Mouse (Mus musculus): ENCODE measurements around the gene Hrasls5. TPM values are rescaled to one million over a fixed set of nuclear protein-coding genes. Genes with fewer than 3 reads are reported as not detected.

Gene Hrasls5
- polyA plus RNA-seq, 1 experiment = not detected

DNA sequence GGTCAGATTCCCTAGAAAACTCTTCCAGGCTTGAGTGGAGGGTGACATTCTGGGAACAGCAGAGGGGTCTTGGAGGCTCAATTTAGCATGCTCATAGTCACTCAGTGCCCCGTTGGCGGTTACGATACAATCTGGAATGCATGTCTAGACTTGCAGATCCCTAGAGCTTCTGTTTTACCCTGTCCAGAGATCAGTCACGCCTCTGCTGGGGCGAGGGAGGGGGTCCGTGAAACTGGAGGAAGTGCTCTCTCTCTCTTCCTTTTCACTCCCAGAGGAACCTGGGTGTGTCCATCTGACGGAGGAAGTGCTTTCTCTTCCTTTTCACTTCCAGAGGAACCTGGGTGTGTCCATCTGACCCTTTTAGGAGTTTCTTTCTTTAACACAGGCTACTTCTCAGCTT lies 29.2 kb upstream of the Hrasls5 start:
- H3K27ac ChIP-seq (ENCODE audit: insufficient read depth, low read depth, low read length) = no peak overlapping the region
- H3K4me3 ChIP-seq (ENCODE audit: insufficient read depth, low read length) = no peak overlapping the region
- TF ChIP-seq POLR2A (IDR thresholded peaks at IDR 0.05; ENCODE audit: borderline replicate concordance, low read depth, low read length) = no peak
- TF ChIP-seq CTCF (IDR thresholded peaks at IDR 0.05; ENCODE audit: low read depth, low read length) = no peak
- H3K4me1 ChIP-seq (ENCODE audit: control insufficient read depth, insufficient read depth, low read length) = peaks cover 15% of the 10 kb centered on the region

DNA sequence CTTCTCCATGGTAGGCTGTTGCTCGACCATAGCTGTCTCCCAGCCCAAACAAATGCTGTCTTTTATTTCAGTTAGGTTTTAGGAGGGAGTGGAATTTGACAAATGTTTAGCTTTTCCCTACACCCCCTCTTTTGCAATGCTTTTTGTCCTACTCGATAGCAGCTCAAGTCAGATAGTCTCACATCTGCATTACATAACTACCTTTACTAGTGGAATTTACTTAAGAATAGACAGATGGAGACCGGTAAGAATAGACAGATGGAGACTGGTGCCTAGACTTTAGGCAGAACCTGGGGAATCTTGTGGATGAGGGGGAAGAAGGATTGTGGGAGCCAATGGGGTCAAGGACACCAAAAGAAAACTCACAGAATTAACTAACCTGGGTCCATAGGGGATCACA lies 28.7 kb upstream of the Hrasls5 start:
- Histone ChIP-seq H3K4me1 (ENCODE audit: control insufficient read depth, insufficient read depth, low read length) (peaks cover 15% of the 10 kb centered on the region), H3K4me3 (ENCODE audit: insufficient read depth, low read length) (no peak overlapping the region), H3K27ac (ENCODE audit: insufficient read depth, low read depth, low read length) (no peak overlapping the region)
- no peak for TF ChIP-seq POLR2A (IDR thresholded peaks at IDR 0.05; ENCODE audit: borderline replicate concordance, low read depth, low read length)
- TF ChIP-seq CTCF (IDR thresholded peaks at IDR 0.05; ENCODE audit: low read depth, low read length) = no peak

DNA sequence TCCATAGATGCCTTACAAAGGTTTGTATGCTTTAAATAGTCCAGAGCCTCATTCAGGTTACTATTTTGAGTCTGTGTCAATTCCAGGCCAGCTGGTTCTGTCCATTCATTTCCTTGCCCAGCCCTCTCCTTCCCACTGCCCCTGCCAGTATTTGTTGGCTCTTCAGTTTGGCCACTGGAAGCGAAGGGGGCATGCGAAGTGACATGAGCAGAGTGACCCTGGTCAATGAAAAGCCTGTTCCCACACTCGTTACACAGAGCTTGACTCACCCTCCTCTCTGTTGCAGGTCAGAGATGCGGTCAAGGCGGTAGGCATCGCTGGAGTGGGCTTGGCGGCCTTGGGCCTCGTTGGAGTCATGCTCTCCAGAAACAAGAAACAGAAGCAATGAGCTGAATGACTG lies 27.1 kb upstream of the Hrasls5 start:
- H3K4me3 ChIP-seq (ENCODE audit: insufficient read depth, low read length) = no peak overlapping the region
- H3K27ac ChIP-seq (ENCODE audit: insufficient read depth, low read depth, low read length) = no peak overlapping the region
- TF ChIP-seq CTCF (IDR thresholded peaks at IDR 0.05; ENCODE audit: low read depth, low read length) (no peak), POLR2A (IDR thresholded peaks at IDR 0.05; ENCODE audit: borderline replicate concordance, low read depth, low read length) (no peak)
- H3K4me1 ChIP-seq (ENCODE audit: control insufficient read depth, insufficient read depth, low read length) = peaks cover 15% of the 10 kb centered on the region

DNA sequence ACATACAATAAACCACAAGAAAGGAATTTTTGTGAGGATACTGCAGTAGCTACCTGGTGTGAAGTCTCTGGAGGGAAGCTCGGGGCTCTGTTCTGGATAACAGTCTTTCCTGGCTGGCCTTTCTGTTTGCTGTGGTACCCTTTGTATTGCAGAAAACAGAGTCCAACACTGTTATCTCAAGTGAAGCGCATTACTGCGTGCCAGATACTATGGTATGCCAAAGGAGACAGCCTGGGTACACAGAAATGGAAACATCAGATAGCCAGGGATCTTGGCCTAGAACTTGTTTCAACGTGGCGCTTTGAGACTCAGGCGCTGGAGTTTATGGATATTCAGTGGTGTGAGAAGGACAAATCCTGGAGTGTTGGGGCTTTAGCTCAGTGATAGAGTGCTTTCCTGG lies 26.6 kb upstream of the Hrasls5 start:
- TF ChIP-seq POLR2A (IDR thresholded peaks at IDR 0.05; ENCODE audit: borderline replicate concordance, low read depth, low read length) (no peak), CTCF (IDR thresholded peaks at IDR 0.05; ENCODE audit: low read depth, low read length) (no peak)
- Histone ChIP-seq H3K4me1 (ENCODE audit: control insufficient read depth, insufficient read depth, low read length) (peaks cover 10% of the 10 kb centered on the region), H3K4me3 (ENCODE audit: insufficient read depth, low read length) (no peak overlapping the region), H3K27ac (ENCODE audit: insufficient read depth, low read depth, low read length) (no peak overlapping the region)

DNA sequence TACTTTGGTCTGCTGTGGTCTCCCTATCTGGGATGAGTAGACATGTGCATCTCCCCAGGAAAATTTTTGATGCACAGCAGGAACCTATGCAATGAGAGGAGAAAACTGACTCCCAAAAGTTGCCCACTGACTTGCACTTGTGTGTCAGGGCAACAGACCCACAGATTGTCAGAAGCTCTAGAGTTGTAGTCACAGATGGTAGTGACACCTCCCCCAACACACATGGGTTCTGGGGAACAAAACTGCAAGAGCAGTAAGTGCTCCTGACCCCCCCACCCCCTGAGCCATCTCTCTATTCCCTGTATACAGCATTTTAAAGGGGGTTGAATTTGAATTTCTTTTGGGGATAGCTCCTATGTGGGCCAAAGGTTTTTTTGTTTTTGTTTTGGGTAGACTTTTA lies 21.5 kb upstream of the Hrasls5 start:
- no peak overlapping the region for H3K4me3 ChIP-seq (ENCODE audit: insufficient read depth, low read length)
- H3K4me1 ChIP-seq (ENCODE audit: control insufficient read depth, insufficient read depth, low read length) = no peaks in the 10 kb centered on the region
- TF ChIP-seq POLR2A (IDR thresholded peaks at IDR 0.05; ENCODE audit: borderline replicate concordance, low read depth, low read length) = no peak
- TF ChIP-seq CTCF (IDR thresholded peaks at IDR 0.05; ENCODE audit: low read depth, low read length) = no peak
- H3K27ac ChIP-seq (ENCODE audit: insufficient read depth, low read depth, low read length) = no peak overlapping the region

DNA sequence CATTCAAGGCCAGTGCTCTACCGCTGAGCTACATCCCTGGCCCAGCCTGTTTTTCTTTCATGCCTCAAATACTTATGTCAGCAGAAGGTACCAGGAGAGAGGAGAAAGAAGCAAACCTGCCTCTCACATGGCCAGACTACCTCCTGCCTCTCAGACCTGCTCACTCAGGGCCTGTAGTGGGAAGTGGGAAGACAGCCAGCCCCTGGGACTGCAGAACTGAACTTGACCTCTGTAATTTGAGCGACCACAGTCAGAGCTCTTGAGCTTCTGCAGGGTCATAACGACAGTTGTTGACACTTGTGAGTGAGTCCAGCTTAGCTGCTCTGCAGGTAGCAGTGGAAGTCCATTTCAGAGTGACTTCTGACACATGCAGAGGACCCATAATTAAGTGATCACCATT lies 20.3 kb upstream of the Hrasls5 start:
- TF ChIP-seq POLR2A (IDR thresholded peaks at IDR 0.05; ENCODE audit: borderline replicate concordance, low read depth, low read length) (no peak), CTCF (IDR thresholded peaks at IDR 0.05; ENCODE audit: low read depth, low read length) (no peak)
- no peaks in the 10 kb centered on the region for H3K4me1 ChIP-seq (ENCODE audit: control insufficient read depth, insufficient read depth, low read length)
- H3K27ac ChIP-seq (ENCODE audit: insufficient read depth, low read depth, low read length) = no peak overlapping the region
- H3K4me3 ChIP-seq (ENCODE audit: insufficient read depth, low read length) = no peak overlapping the region

DNA sequence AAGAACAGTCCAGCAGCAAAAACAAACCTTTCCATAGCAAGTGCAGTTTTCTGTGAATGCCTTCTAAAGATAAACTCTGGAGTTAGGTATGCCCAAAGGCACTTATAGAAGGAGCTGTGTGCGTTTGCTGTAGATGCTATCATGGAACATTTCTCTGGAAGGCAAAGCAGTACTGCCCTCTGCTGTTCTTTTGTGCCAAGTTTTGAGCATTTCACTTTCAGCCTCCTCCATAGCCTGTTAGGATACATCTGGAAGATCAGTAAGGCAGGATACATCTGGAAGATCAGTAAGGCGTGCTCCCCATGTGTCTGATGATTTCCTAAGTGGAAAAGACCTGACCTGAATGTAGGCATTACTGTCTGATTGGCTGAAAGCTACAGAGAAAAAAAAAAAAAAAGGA lies 16.8 kb upstream of the Hrasls5 start:
- Histone ChIP-seq H3K4me1 (ENCODE audit: control insufficient read depth, insufficient read depth, low read length) (no peaks in the 10 kb centered on the region), H3K4me3 (ENCODE audit: insufficient read depth, low read length) (no peak overlapping the region), H3K27ac (ENCODE audit: insufficient read depth, low read depth, low read length) (no peak overlapping the region)
- no peak for TF ChIP-seq POLR2A (IDR thresholded peaks at IDR 0.05; ENCODE audit: borderline replicate concordance, low read depth, low read length)
- TF ChIP-seq CTCF (IDR thresholded peaks at IDR 0.05; ENCODE audit: low read depth, low read length) = no peak

DNA sequence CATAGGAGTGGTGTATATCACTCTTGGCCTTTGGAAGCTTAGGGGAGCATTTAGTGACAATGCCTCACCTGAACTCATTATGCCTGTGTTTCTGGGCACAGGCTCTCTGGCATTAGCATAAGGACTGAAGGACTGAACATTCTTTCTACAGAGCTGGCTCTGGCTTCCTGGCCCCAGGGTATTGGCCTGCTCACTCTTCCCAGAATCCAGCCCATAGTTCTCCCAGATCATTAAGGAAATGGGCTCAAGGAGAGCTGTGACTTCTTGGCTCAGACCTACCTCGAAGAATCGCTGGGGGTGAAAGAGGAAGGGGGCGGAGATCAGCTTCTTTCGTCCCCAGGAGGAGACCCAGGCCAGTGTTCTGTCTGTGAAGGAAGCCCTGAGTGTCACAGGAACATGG lies 13.9 kb upstream of the Hrasls5 start:
- Histone ChIP-seq H3K4me3 (ENCODE audit: insufficient read depth, low read length) (no peak overlapping the region), H3K27ac (ENCODE audit: insufficient read depth, low read depth, low read length) (no peak overlapping the region), H3K4me1 (ENCODE audit: control insufficient read depth, insufficient read depth, low read length) (no peaks in the 10 kb centered on the region)
- TF ChIP-seq POLR2A (IDR thresholded peaks at IDR 0.05; ENCODE audit: borderline replicate concordance, low read depth, low read length) (no peak), CTCF (IDR thresholded peaks at IDR 0.05; ENCODE audit: low read depth, low read length) (no peak)

DNA sequence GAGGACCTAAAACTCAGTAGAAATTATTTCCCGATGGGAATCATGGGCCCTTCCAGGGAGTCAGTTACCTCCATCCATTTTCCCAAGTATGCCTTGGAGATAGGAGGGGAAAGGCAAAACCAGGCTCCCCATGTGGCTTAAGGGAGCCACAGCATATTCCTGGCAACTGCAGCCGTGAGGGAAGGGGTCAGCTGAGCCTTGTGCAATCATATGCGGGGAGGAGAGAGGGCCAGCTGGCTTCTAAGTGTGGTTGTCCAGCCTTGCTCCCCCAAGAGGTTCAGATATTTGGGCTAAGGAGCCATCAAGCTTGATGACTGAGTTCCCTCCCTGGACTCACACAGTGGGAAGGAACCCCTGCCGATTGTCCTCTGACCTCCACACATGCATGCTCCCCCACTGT lies 10.8 kb upstream of the Hrasls5 start:
- TF ChIP-seq POLR2A (IDR thresholded peaks at IDR 0.05; ENCODE audit: borderline replicate concordance, low read depth, low read length) = no peak
- TF ChIP-seq CTCF (IDR thresholded peaks at IDR 0.05; ENCODE audit: low read depth, low read length) = no peak
- no peak overlapping the region for H3K4me3 ChIP-seq (ENCODE audit: insufficient read depth, low read length)
- H3K4me1 ChIP-seq (ENCODE audit: control insufficient read depth, insufficient read depth, low read length) = no peaks in the 10 kb centered on the region
- H3K27ac ChIP-seq (ENCODE audit: insufficient read depth, low read depth, low read length) = no peak overlapping the region

DNA sequence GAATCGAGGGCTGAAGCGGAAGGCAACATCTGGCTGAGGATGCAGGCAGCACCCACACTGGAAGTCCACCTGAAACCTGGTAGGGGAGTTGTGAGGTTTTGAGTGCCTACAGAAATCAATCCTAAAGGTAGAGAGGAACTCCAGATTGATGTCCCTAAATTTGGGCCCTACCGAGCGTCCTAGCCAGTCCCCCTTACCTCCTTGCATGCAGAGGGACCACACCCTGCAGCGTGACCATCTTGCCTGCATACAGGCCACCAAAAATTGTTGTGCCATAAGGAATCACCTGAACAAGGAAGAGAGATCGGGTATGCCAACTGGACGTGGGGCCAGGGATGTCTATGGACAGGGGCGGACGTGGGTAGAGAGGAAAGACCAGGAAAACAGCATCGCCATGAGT lies 8.2 kb upstream of the Hrasls5 start:
- 0 out of 2 replicates have a peak, but pooled peaks cover 2% of the 10 kb centered on the region for H3K4me1 ChIP-seq (ENCODE audit: control insufficient read depth, insufficient read depth, low read length)
- no peak overlapping the region for H3K4me3 ChIP-seq (ENCODE audit: insufficient read depth, low read length)
- H3K27ac ChIP-seq (ENCODE audit: insufficient read depth, low read depth, low read length) = no peak overlapping the region
- TF ChIP-seq POLR2A (IDR thresholded peaks at IDR 0.05; ENCODE audit: borderline replicate concordance, low read depth, low read length) (no peak), CTCF (IDR thresholded peaks at IDR 0.05; ENCODE audit: low read depth, low read length) (no peak)

DNA sequence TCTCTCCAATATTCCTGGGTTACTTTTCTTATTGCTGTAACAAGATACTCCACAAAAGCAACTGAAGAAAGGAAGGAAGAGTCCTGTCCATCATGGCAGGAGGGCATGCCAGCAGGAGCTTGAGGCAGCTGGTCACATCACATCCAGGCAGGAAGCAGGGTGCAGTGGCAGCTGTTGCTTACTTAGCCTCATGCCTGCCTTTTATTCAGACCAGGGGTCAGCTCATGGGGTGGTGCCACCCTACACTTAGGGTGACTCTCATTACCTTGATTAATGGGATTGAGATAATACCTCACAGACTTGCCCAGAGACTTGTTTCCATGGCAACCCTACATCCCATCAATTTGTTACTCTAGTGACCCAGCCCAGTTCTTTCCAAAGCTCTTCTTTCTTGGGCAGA lies 7.3 kb upstream of the Hrasls5 start:
- Histone ChIP-seq H3K4me1 (ENCODE audit: control insufficient read depth, insufficient read depth, low read length) (0 out of 2 replicates have a peak, but pooled peaks cover 2% of the 10 kb centered on the region), H3K27ac (ENCODE audit: insufficient read depth, low read depth, low read length) (no peak overlapping the region), H3K4me3 (ENCODE audit: insufficient read depth, low read length) (no peak overlapping the region)
- TF ChIP-seq CTCF (IDR thresholded peaks at IDR 0.05; ENCODE audit: low read depth, low read length) (no peak), POLR2A (IDR thresholded peaks at IDR 0.05; ENCODE audit: borderline replicate concordance, low read depth, low read length) (no peak)

Data from bone marrow macrophage, adult 2 months (primary cell).